Mouse (Mus musculus): Measurements from ENCODE around the gene Car6.

Gene Car6

DNA sequence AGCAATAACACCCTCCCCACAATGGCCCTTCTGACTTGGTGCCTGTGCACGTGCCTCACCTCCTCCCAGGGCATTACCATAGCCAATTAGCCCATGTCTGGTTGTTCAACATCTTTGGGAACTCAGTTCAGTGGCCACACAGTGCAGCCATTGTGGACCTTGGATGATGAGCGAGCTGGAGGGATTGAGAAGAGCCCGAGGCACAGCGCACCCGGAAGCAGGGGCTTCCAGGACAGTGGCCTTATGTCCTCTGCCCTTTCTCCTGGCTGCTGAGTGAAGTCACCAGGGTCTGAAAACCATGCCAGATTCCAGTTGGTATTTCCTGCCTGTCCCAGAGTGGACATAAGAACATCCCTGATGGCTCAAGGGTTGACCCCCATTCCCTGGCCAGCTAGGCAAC lies at the start of gene Car6:
TSS of gene Car6 (minus strand) at position 101 of the 400 bp plus-strand sequence.
- no peak for DNase-seq (ENCODE audit: low spot score)

DNA sequence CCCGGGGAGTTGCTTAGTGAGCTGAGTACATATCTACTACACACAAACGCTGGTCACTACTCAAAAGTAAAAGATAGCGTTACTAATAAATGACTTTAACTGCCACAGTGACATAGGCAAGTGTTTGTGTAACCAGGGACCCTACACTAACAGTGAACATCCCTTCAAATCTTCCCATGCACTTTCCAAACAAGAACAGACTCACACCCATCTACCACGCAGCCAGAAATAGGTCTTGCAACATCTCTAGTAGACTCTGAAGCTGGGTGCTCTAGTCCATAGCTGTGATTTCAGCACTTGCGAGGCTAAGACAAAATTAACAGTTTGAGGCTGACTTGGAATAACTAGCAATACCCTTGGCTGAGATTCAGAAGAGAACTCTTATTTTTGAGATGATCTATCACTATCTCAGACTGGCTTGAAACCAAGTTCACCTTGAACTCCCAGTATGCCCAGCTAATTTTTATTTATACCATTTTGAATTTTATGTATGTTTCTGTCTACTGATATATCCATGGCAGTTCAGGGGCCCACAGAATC lies 48.7 kb upstream of the Car6 start:
- DNase-seq (ENCODE audit: low spot score) = no peak

DNA sequence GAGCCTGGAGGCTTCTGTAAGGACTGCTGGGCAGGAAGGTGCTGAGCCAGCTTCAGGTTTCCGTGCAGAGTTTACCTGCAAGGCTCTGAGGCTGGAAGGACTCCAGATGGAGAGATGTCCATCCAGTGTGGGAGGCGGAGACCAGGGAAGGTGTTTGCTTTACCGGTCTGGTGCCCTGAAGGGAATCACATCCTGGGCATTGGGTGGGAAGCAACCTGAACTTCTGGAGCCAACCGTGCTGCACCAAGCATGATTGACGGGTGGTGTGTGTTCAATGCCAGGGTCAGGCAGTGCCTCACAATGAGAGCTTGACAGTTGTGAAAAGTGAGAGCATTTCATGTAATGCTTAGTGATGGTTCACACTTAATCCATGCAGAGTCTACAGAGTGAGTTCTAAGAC lies 47.8 kb upstream of the Car6 start:
- DNase-seq (ENCODE audit: low spot score) = no peak

DNA sequence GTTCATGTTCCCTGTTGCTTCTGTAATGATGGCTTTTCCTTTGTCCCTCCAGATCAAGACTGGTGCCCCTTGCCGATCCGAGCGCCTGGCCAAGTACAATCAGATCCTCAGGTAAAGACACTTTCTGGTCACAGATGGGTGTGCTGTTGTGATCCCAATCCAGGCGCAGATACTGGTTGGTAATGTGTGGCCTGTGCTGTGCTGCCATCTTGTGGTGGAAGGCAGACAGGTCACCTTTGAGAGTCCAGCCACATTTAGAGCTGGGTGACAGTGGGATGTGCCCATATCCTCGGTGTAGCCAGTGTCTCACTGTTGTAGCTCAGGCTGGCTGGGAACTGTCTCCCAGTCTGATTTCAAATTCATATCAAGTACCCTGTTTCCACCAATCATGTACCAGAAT lies 46.9 kb upstream of the Car6 start:
- DNase-seq (ENCODE audit: low spot score) = no peak

DNA sequence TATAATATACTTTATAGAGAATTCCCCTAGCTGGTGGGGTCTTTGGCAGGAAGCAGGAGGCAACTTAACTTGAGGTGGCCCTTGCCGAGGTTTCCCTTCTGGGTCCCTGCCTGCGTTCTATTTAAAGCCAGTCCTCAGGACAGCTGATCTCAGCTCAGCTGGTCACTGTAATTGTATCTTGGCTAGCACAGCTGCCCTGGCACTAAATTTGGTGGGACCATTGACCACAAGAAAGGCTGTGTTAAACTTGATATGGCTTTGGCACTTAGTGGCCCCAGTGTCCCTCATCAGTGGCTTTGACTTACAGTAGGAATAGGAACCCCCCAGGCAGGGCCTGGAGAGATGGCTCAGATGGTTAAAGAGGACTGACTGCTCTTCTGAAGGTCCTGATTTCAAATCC lies 44.7 kb upstream of the Car6 start:
- DNase-seq (ENCODE audit: low spot score) = no peak

DNA sequence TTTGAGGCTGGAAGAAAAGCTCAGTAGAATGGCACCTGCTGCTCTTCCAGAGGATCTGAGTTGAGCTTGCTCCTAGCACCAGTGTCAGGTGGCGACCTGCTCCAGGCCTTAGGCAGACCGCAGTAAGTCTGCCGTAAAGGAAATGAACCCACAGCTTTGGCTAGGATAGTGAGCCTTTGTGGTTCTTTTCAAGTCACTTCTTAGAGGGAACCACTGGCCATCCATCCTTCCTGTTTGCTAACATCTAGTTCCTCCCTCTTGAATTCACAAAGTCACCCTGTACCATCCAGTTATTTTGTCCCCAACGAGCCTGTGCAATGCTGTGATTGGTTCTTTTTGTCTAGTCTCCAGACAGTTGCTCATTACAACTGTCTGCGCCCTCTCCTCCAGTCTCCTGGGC lies 41.6 kb upstream of the Car6 start:
- no peak for DNase-seq (ENCODE audit: low spot score)

DNA sequence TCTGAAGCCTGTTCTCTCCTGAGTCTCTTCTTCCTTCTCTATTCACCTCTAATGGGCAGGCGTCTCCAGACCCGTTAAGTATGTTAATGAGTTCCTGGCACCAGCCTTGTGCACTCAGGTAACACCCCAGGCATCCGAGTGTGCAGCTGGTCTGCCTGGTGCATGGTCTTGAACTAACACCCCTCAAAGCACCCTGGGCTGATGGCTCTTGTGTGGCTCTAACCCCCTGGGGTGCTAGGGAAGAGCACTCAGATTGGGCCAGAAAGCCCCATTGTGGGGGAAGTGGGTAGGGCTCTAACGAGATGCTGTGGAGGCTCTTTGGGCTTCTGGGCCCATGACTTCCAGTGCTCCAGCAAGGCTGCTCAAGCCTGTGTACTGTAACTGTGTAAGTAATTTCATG lies 40.6 kb upstream of the Car6 start:
- no peak for DNase-seq (ENCODE audit: low spot score)

DNA sequence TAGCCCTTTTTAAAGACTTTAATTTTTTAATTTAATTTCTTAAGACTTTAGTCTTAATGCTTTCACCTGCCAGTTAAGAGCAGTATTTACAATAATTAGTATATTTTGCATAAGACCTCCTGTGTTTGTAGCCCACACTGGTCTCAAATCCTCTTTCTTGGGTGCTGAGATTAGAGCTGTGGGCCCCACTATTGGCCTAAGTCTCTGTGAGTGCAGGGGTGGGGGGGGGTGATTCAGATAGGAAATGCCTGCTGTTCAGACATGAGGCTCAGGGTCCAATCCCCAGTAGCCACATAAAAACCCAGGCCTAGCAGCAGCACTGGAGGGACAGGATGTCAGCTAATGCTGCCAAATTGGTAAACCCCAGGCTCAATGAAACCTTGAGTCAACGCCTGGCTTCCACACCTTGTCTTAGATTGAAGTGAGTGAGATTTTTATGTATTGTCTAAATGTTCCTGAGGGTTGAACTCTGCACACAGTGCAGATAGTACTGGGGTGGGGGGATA lies 39.3 kb upstream of the Car6 start:
- DNase-seq (ENCODE audit: low spot score) = no peak

DNA sequence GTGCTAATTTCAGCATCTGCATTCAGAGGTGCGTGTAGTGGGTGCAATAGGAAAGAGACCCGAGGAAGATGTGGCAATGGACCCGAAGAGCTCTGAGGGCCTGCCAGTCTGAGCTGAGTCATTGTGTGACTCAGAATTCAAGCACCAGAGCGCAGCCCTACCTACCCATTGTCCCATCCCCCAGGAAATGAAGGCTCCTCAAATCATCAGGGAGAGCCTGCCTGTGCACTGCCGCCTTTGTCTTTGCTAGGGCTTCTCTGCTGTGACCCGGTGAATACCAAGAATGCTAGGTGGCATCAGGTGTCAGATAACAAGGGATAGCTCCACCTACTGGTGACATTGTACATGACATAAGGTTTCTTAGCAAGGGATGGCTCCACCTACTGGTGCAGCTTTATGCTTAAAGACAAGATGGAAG lies 38.8 kb upstream of the Car6 start:
- peak; percentile 87 for DNase-seq (ENCODE audit: low spot score)

DNA sequence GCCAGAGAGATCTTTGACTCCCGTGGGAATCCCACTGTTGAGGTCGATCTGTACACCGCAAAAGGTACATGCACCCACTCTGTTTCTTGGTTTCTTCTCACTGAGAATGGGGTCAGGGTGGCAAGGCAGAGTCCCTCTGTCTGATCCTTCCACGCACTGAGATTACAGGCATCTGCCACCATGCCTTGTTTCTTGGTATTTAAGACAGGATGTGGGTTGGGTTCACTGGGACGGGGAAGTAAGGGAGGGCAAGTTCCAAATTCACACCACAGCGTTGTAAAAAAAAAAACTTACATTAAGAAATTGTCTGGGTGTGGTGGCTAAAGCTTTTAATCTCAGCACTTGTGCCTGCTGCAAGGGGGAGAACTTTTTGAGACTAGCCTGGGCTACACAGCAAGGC lies 38.4 kb upstream of the Car6 start:
- DNase-seq (ENCODE audit: low spot score) = no peak

DNA sequence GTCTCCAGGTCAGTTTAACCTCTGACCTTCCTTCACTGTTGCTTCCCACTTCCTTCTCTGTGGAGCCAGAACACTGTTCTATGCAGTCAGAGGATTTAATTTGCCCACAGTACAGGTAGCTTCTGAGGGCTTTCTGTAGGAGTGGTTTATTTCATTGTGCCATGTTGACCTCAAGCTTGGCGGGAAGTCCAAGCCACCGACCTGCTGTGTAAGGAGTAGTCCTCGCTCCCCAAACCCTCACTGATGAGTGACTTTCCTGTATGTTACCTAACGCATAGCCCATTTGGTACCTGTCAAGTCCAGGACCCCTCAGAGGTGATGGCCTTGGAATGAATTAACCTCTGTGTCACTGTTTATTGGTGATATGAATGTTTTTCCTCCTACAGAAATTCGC lies 38.0 kb upstream of the Car6 start:
- no peak for DNase-seq (ENCODE audit: low spot score)

DNA sequence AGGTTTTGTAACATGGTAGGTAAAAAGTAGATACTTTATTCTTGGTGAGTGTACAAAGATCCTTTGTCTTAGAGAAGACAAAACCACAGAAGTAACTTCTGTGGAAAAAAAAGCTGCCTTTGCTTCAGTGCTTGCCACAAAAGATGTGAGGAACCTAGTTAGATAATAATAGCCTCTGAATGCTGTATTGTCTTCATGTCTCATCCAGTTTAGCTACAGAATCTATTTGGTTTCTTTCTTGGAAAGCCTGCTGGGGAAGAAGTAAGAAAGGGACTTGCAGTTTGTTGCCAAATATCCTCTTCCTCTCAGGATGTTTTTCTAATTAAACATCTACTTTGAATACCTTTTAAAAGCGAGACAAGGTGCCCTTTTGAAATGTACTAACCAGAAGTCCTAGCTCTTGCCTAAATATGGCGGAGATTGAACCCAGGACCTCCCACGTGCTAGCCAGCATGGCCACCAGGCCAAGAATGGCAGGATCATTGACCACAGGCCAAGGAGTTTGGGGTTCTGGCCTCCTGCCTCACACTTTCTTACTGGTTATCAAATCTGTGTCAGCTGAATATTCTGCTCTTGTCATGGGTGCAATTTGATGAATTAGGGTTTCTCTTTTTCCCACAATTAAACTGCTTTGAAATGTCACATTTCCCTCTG lies 37.4 kb upstream of the Car6 start:
- DNase-seq (ENCODE audit: low spot score) = no peak

DNA sequence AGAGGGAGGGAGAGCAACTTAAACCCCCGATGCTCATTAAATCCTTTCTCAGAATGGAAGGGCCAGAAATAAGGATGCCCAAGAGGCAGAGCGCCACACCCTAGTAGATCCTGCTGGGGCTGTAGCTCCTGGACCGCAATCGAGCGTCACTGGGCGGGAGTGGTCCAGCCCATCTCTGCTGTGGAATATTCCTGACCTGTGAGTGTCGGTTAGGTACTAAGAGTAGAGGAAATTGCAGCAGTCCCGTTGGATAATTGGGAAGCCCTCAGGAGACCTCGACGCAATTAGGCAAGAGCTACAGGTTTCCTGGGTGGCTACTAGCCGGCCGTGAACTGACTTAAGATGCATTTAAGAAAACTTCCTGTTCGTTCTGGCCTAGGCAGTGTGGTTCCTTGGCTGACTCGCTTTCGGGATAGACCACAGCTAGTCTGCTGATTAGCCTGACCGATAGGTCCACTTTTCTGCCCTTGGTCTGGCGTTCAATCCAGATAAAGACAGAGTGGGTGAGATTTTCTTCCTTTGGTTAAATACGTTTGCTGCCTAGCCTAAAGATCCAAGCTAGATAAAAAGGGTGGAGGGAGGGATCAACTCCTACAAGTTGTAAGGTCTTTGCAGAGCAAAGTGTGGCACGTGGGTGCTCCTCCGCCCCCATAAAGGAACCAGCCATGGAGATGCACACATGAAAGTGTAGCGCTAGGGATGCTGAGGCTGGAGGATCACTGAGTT lies 36.7 kb upstream of the Car6 start:
- DNase-seq (ENCODE audit: low spot score) = no peak

DNA sequence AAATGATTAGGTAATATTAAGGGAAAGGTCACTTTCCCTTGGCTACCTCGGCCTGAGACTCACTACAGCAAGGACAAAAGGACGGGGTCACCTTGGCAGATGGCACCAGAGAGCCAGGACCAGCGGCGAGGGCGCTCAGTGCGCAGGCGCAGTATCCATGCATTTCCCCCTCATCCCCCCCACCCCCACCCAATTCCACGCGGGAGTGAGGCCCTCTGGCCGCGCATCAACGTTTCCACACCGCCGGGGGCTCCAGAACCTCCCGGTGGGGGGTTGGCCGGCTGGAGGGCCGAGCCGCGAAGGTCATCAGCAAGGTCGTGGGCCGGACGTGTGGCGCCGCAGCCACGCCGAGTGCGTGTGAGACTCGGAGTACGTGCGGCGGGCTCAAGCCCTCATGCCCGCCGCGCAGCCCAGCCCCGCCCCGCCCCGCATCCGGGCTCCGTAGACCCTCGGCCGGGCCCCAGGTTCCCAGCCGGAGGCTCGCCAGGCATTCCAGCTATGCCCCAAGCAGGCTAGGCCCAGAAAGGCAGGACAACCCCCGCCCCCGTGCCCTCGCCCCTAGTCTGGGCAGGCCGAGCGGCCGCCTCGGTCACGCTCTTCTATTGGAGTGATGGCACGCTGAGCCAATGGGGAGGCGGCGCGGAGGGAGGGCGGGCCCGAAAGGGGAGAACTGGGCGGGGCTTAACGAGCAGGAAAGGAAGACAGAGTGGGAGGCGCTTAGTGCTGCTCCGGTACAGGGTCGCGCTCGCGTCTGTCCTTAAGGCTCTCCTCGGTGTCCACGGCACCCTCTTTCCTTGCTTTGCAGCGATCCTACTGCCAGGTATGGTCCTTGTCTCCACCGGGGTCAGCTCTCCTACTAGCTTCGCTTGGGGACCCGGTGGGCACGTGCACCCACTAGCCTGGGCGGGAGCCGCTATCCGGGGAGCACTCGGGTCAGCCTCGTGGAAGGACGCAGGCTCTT lies 35.7 kb upstream of the Car6 start, which contains the start of gene Eno1:
TSS of gene Eno1 (plus strand) at position 201 of the 961 bp plus-strand sequence.
- peak; percentile 91 for DNase-seq (ENCODE audit: low spot score)

DNA sequence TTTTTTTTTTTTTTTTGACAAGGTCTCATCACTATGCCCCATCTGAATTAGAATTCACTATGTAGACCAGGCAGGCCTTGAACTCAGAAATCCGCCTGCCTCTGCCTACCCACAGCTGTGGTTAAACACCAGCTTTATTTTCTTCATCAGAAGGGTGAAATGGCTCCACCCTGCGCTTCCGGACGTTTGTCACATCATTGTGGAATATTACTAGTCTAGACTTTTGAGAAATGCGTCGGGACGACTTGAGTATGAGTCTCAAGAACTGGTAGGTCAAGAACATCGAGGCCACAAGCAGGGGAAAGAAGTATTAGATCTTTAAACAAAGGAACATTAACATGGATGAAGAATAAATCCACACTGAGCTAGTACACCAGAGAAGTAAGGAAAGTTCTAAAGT lies 34.9 kb upstream of the Car6 start:
- DNase-seq (ENCODE audit: low spot score) = no peak

DNA sequence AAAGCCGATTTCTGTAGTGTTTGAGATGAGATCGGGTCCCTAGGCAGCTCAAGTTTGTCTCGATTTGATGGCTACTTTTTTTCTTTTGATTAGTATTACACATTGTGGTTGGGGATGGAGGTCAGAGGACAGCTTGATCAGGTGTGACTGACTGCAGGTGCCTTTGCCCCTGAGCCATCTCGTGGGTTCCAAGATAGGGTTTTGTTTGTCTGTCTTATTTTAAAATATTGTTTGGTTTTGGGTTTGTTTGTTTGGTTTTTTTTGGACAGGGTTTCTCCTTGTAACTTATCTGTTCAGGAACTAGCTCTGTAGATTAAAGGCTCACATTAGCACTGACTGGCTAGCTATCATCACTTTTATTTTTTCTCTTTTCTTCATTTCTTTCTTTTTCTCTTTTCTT lies 34.5 kb upstream of the Car6 start:
- DNase-seq (ENCODE audit: low spot score) = no peak

DNA sequence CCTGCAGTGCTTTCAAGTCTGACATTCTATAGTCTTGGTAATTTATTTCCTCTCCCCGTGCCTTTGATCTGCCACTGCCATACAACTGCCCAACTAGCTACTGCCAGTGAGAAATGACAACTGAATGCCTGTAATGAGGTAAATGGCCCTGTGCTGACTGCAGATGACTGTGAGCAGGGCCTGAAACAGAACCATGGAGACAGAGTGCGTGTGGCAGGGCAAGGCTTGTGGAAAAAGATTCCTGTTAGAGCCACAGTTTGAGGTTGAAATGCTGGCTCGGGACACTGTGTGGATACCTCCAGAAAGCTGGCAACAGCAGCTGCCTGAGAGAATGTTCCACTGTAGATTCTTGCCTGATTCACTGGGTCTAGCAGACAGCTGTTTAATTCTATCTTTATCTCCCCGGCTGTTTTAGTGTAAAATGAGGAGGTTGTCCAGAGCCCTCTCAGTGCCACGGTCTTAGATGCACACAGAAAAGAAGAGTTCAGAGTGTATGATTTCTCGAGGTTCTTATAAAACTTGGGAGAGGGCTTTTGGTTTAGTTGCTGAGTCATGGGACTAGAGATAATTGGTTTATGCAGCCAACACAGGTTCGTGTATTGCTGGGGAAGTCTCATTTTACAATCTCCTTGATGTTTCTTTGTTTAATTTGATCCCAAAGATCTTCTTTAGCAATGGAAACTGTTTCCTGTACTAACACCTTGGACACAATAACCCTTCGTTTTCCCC lies 33.6 kb upstream of the Car6 start:
- DNase-seq (ENCODE audit: low spot score) = no peak

DNA sequence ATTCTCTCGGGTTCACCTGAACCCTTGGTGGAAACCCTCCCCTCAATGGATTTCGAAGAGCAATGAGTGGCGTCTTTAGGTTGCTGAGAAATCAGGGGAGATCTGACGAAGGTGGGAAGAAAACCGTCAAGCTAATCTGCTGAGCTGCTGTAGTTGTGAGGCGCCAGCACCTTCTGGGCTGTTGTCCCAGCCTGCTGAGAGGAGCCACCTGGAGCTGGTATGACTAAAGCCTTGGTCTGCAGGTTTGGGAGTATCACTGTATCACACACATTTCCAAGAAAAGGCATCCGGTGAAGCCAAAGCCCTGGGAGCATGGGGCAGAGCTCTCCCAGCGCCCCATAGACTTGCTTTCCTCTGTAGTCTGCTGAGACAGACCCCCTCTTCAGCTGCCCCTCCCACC lies 30.7 kb upstream of the Car6 start:
- no peak for DNase-seq (ENCODE audit: low spot score)

DNA sequence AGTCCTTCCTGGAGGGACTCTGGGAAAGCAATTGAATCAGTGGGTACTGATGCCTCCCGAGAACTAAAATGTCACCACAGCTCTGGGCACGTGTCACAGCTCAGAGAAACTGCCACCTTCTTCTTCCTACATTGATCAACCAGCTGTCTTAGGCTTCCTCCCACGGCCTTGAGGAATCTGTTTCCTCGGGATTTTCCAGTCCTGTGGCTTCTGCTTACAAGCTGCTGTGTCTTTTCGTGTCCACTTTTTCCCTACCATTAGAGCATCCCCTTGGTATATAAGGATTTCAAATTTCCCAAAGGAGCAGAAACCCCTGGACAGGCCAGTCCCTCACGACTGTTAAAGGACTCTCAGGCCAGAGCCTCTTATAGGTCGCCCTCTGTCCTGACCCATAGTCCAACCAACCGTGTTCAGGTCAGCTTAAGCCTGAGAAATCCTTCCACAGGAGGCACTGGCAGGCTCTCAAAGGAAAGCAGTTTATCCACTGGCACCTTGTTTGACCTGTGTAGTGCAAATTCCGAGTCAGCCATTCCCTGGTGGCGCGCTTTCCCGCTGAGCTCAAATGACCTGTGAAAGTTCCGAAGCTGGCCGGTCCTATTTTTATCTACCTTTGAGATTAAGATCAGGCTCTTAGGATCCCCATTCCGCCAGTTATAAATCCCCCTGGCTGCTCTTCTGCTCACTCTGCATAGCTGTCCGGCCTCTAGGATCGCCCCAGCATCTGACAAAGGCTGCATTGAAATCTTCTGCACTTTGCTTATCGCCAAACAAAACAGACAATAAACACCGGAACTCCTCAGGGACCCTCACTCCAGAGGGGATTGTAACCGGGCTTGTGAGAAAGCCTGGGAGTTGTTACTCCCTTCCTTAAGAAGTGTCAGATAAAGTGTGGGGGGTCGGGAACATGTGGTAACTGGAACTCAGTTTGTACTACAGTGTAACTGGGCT lies 29.6 kb upstream of the Car6 start:
- DNase-seq (ENCODE audit: low spot score) = no peak

DNA sequence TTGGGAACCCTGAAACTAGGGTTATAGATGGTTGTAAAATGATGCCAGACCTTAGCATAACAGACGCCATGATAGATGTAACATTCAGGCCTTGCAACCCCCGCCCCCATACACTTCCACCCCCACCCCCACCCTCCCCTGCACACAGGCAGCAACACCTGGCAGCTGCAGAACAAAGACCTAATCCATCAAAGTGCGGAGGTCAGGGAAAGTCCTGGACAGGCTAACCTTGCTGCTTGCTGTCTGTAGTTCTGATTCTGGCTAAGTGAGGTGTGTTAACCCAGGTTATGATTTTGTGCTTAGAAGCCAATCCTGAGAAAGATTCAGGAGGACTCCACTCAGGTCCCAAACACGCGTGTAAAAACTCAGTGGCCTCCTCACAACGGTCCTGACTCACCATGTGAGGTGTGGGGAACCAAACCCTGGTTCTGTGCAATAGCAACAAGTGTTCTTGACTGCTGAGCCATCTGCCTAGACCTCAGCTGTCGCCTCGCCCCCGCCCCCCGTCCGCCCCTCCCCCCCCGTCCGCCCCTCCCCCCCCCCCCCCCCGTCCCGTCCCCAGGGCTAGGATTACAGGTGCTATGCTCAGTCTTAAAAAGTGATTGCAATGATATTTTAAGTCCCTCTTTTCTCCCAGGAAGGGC lies 28.7 kb upstream of the Car6 start:
- DNase-seq (ENCODE audit: low spot score) = no peak
